Mouse (Mus musculus): Measurements from ENCODE around the gene Rab35.

- TF ChIP-seq POLR2A (IDR thresholded peaks at IDR 0.05; ENCODE audit: extremely low read depth, insufficient read depth, low read length), result no peak
- TF ChIP-seq CTCF (IDR thresholded peaks at IDR 0.05; ENCODE audit: low read depth, low read length), result no peak
These were observed 28.1 kb upstream of the Rab35 start for GRCm38 (mm10) chr5:115603561-115603960.

Measured in liver, adult 2 months (tissue).